Mouse (Mus musculus) neural tube, embryonic 14.5 days (tissue): Measurements from ENCODE around the gene Ndrg2. TPM values are rescaled to one million over a fixed set of nuclear protein-coding genes. Genes with fewer than 3 reads are reported as not detected.
"Not testable (repeated sequence)": the region's sequence is repeated elsewhere in the genome, so short reads cannot be mapped to it uniquely, and the experiment has no call there.

ENCODE experiments used
- ATAC-seq: fragments of 200-750 bp; cut with Nextera tagmentation; 2 replicates; pipeline ENCODE4 v1.8.0; 2017; ENCODE audit warnings: low read depth, mild to moderate bottlenecking, moderate TSS enrichment, moderate library complexity
- H3K27ac ChIP-seq: fragments of 300-500 bp; sonication (generic); 2 replicates; pipeline ENCODE4 v1.5.1; 2014; ENCODE audit warnings: low read depth, mild to moderate bottlenecking, control low read depth, low read length, moderate library complexity, mixed read lengths
- H3K27me3 ChIP-seq: fragments of 300-500 bp; sonication (generic); 2 replicates; pipeline ENCODE4 v1.6.1; 2014; ENCODE audit warnings: low read length; ENCODE audit not compliant: control insufficient read depth, insufficient read depth
- H3K36me3 ChIP-seq: fragments of 300-500 bp; sonication (generic); 2 replicates; pipeline ENCODE4 v1.6.1; 2014; ENCODE audit warnings: low read length, mixed read lengths; ENCODE audit not compliant: control insufficient read depth, insufficient read depth
- H3K4me1 ChIP-seq: fragments of 300-500 bp; sonication (generic); 2 replicates; pipeline ENCODE4 v1.6.1; 2014; ENCODE audit warnings: low read length; ENCODE audit not compliant: control insufficient read depth, insufficient read depth
- H3K4me2 ChIP-seq: fragments of 300-500 bp; sonication (generic); 2 replicates; pipeline ENCODE4 v1.6.1; 2014; ENCODE audit warnings: mild to moderate bottlenecking, low read depth, low read length, control low read depth
- H3K4me3 ChIP-seq: fragments of 300-500 bp; sonication (generic); 2 replicates; pipeline ENCODE4 v1.5.1; 2014; ENCODE audit warnings: low read depth, low read length, control low read depth, mixed read lengths
- H3K9ac ChIP-seq: fragments of 300-500 bp; sonication (generic); replicated peaks from 2 replicates; pipeline ENCODE4 v1.6.1; 2014; ENCODE audit warnings: low read depth, mild to moderate bottlenecking, control low read depth, low read length, mixed read lengths
- H3K9me3 ChIP-seq: fragments of 300-500 bp; sonication (generic); 2 replicates; pipeline ENCODE4 v1.6.1; 2016; ENCODE audit warnings: low read length; ENCODE audit not compliant: control insufficient read depth
- WGBS: fragments of 180-500 bp; shearing (Covaris S2); extraction: QIAGEN DNeasy Blood & Tissue Kit; methylation state at CpG from one replicate; pipeline ENCODE4 v1.1.7; 2014; 5-methylcytosine and 5-hydroxymethylcytosine counted together
- polyA plus RNA-seq: library from polyadenylated mRNA; unstranded; fragments of >200 nt; fragmentation: Nextera tagmentation; extraction: Ambion mirVana; gene quantifications from 2 replicates; pipeline ENCODE4 v1.2.1, GENCODE M21; 2014

Ndrg2 gene
- polyA plus RNA-seq, 1 experiment from 2014 or later: 194 TPM

GRCm38 (mm10) chr14:51889833-51890232 lies 24.1 kb downstream of the Ndrg2 start:
- Histone ChIP-seq H3K4me2 (no peak overlapping the region), H3K36me3 (peaks cover 42% of the 10 kb centered on the region), H3K4me3 (no peak overlapping the region), H3K9me3 (no peaks in the 10 kb centered on the region), H3K27ac (no peak overlapping the region), H3K9ac (no peak overlapping the region), H3K4me1 (peaks cover 12% of the 10 kb centered on the region), H3K27me3 (no peaks in the 10 kb centered on the region)
- whole genome bisulfite sequencing: 84% methylated on average over 6 of the region's 6 CpGs
- ATAC-seq: no peak

- 54% methylated on average over 6 of the region's 6 CpGs for WGBS
- Histone ChIP-seq H3K9me3 (no peaks in the 10 kb centered on the region), H3K27ac (no peak overlapping the region), H3K4me3 (peak overlapping the region; percentile 63), H3K27me3 (no peaks in the 10 kb centered on the region), H3K36me3 (peaks cover 26% of the 10 kb centered on the region), H3K4me2 (peak overlapping the region; percentile 78), H3K9ac (0 out of 2 replicates have a peak overlapping the region, but pooled peaks have one; percentile 11), H3K4me1 (peaks cover 12% of the 10 kb centered on the region)
- no peak for ATAC-seq
Measured at GRCm38 (mm10) chr14:51886051-51886450, 27.9 kb downstream of the Ndrg2 start.

- Histone ChIP-seq H3K9ac (peak within 1 kb of the TSS; percentile 78), H3K27ac (peak within 1 kb of the TSS; percentile 76), H3K4me1 (peaks cover 12% of the 10 kb centered on the region), H3K36me3 (peaks cover 14% of the 10 kb centered on the region), H3K27me3 (no peaks in the 10 kb centered on the region), H3K9me3 (no peaks in the 10 kb centered on the region), H3K4me3 (peak within 1 kb of the TSS; percentile 63), H3K4me2 (peak within 1 kb of the TSS; percentile 78)
- peak; percentile 99 for ATAC-seq
- under 1% methylated on average over 43 of the region's 43 CpGs for whole genome bisulfite sequencing
Measured at GRCm38 (mm10) chr14:51884598-51885331, 29.2 kb downstream of the Ndrg2 start, which contains the start of gene Mettl17. Mettl17 (plus strand) TSS chr14:51884842.

GRCm38 (mm10) chr14:51884031-51884544 lies 29.9 kb downstream of the Ndrg2 start:
- Histone ChIP-seq H3K4me3 (peak overlapping the region; percentile 63), H3K4me2 (peak overlapping the region; percentile 78), H3K9me3 (no peaks in the 10 kb centered on the region), H3K36me3 (peaks cover 7% of the 10 kb centered on the region), H3K9ac (peak overlapping the region; percentile 16; the same call in 1 of the 2 replicates), H3K4me1 (peaks cover 12% of the 10 kb centered on the region), H3K27me3 (no peaks in the 10 kb centered on the region), H3K27ac (peak overlapping the region; percentile 76)
- peak; percentile 50 for ATAC-seq
- 2% methylated on average over 14 of the region's 14 CpGs for WGBS

GRCm38 (mm10) chr14:51883527-51884030 lies 30.4 kb downstream of the Ndrg2 start:
- peak overlapping the region; percentile 63 for H3K4me3 ChIP-seq
- under 1% methylated on average over 4 of the region's 4 CpGs for WGBS
- H3K27me3 ChIP-seq: no peaks in the 10 kb centered on the region
- peaks cover 12% of the 10 kb centered on the region for H3K4me1 ChIP-seq
- H3K36me3 ChIP-seq: peaks cover 2% of the 10 kb centered on the region
- H3K9me3 ChIP-seq: no peaks in the 10 kb centered on the region
- H3K27ac ChIP-seq: peak overlapping the region; percentile 76; the same call in 1 of the 2 replicates
- no peak overlapping the region; the same call in 1 of the 2 replicates for H3K9ac ChIP-seq
- peak; percentile 25 for ATAC-seq
- peak overlapping the region; percentile 78 for H3K4me2 ChIP-seq

- Histone ChIP-seq H3K9ac (no peak overlapping the region), H3K27me3 (no peaks in the 10 kb centered on the region), H3K36me3 (no peaks in the 10 kb centered on the region), H3K27ac (no peak overlapping the region), H3K4me3 (no peak overlapping the region), H3K9me3 (no peaks in the 10 kb centered on the region), H3K4me2 (no peak overlapping the region), H3K4me1 (no peaks in the 10 kb centered on the region)
- no peak for ATAC-seq
- 87% methylated on average over 3 of the region's 3 CpGs for WGBS
Measured at GRCm38 (mm10) chr14:51877517-51877916, 36.4 kb downstream of the Ndrg2 start.

GRCm38 (mm10) chr14:51871741-51872140 lies 42.2 kb downstream of the Ndrg2 start:
- Histone ChIP-seq H3K27ac (no peak overlapping the region), H3K36me3 (no peaks in the 10 kb centered on the region), H3K4me1 (no peaks in the 10 kb centered on the region), H3K4me3 (no peak overlapping the region), H3K9me3 (no peaks in the 10 kb centered on the region), H3K4me2 (no peak overlapping the region), H3K27me3 (no peaks in the 10 kb centered on the region), H3K9ac (no peak overlapping the region)
- WGBS: 80% methylated on average over 9 of the region's 9 CpGs
- no peak for ATAC-seq

GRCm38 (mm10) chr14:51870756-51871155 lies 43.2 kb downstream of the Ndrg2 start:
- H3K36me3 ChIP-seq: no peaks in the 10 kb centered on the region
- no peaks in the 10 kb centered on the region for H3K27me3 ChIP-seq
- no peaks in the 10 kb centered on the region for H3K4me1 ChIP-seq
- whole genome bisulfite sequencing: 81% methylated on average over 2 of the region's 2 CpGs
- no peak overlapping the region for H3K9ac ChIP-seq
- H3K4me2 ChIP-seq: no peak overlapping the region
- no peak overlapping the region for H3K27ac ChIP-seq
- H3K4me3 ChIP-seq: no peak overlapping the region
- no peak for ATAC-seq
- H3K9me3 ChIP-seq: no peaks in the 10 kb centered on the region

- not testable (repeated sequence) for H3K9me3 ChIP-seq, H3K4me3 ChIP-seq, H3K27ac ChIP-seq, H3K4me2 ChIP-seq, H3K27me3 ChIP-seq, H3K4me1 ChIP-seq, ATAC-seq, H3K9ac ChIP-seq, H3K36me3 ChIP-seq
- 5% methylated on average over 1 of the region's 1 CpGs for WGBS
Measured at GRCm38 (mm10) chr14:51863603-51864002, 50.4 kb downstream of the Ndrg2 start.
